Mouse (Mus musculus) spleen, postnatal 4 days (tissue): ENCODE data around the gene Mea1.
A peak's percentile ranks its signal among the peaks of the same experiment; 100 is the strongest.

Experiments used
- DNase-seq, 2 experiments: peaks; one replicate each; pipeline ENCODE4 v3.0.0; 2022; ENCODE audit warnings: low spot score in 2 of 2

Gene Mea1

GRCm38 (mm10) chr17:46704887-46705835 lies 26.6 kb downstream of the Mea1 start, which contains the start of gene Ppp2r5d:
Ppp2r5d (minus strand) TSS chr17:46705111.
- peak; percentile 95 for DNase-seq

DNA sequence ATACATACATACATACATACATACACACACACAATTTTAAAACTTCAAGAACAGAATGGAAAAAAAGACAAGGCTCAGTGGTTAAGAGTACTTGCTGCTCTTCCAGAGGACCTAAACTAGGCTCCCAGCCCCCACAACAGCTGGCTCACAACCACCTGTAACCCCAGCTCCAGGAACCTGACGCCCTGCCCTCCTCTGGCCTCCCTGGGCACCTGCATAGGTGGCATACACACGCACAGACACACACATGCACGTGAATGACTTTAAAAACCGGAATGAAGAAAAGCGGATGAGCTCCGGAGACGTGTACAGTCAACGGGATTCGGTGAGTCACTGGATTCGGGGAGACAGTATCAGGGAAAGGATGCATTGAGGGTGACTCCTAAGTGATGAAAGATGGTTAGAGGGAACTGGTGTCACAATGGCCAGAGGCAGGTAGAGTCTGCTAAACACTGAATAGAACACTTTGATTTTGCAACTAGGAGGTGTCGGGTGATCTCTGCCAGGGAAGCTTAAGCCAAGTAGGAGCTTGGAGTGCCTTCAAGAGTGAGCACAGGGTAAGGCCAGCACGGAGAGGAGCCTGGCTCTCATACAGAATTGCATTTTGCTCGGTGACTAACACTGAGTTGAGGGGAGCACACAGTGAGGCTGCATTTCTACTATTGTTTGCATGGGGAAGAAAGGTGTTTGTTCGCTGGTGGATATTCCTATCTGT lies 27.9 kb downstream of the Mea1 start:
- no peak for DNase-seq

- peak; percentile 87 to 93 for DNase-seq
These were observed 32.5 kb downstream of the Mea1 start, which contains the start of gene Pex6 for GRCm38 (mm10) chr17:46710959-46711597. Pex6 (plus strand) TSS chr17:46711463.

- peak; percentile 61 to 83 for DNase-seq
These were observed 33.1 kb downstream of the Mea1 start for GRCm38 (mm10) chr17:46711612-46712271.

DNA sequence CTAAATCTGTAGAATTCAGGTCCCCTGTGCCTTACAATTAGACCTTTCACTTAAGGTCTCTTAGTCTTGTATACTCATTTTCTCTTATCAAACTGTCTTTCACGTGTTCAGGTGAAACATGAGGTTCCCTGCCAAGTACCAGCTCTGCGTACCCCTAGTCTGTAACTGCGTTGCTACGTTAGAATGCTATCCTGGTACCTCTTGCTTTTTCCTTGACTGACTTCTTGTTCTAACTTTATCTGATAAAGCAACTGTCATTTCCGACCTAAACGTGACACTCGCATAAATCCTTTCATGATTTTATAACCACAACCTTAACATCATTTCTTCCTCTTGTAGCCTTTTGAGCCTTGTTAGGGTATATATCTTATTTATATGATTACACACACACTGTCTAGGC lies 33.8 kb downstream of the Mea1 start:
- no peak for DNase-seq

DNA sequence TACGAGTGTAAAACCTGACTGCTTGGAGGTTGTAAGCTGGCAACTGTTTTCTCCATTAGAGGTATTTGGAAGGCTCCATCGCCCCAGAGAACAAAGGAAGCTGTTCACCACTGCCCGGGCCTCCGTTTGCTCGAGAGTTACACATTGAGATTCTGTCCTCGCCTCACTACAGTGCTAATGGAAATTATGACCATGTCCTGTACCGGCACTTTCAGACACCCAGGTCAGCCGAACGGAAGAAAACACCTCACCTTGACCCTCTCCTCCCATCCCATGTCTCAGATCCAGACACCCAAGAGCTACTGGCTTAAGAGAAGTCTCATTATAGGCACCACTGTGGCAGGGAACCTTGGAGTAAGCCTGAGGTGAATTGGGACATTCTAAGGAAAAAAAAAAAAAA lies 35.3 kb downstream of the Mea1 start:
- DNase-seq = no peak

- DNase-seq = no peak
These were observed 36.3 kb downstream of the Mea1 start for GRCm38 (mm10) chr17:46714756-46715481.

- no peak for DNase-seq
These were observed 42.5 kb downstream of the Mea1 start for GRCm38 (mm10) chr17:46721077-46721476.

GRCm38 (mm10) chr17:46724477-46725084 lies 46.0 kb downstream of the Mea1 start:
- no peak for DNase-seq

DNA sequence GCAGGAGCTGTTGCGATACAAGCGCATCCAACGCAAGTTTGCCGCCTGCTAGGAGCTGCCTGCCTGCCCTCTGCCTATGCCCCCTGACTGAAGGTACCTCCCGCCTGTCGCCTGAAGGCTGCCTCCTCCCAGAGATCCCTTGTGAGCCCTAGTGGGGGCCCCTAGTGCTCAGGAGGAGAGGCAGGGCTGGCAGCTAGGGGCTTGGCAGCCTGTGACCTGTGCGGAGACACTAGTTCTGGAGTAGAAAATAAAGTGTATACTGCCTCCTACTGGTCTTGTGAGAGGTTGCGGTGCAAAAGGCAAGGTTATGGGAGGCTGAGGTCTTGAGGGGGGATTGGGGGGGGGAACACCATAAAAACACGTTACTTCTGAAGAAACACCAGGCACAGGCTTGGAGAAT lies 46.7 kb downstream of the Mea1 start:
- DNase-seq = no peak

- DNase-seq = no peak
These were observed 47.4 kb downstream of the Mea1 start for GRCm38 (mm10) chr17:46725731-46726645.

DNA sequence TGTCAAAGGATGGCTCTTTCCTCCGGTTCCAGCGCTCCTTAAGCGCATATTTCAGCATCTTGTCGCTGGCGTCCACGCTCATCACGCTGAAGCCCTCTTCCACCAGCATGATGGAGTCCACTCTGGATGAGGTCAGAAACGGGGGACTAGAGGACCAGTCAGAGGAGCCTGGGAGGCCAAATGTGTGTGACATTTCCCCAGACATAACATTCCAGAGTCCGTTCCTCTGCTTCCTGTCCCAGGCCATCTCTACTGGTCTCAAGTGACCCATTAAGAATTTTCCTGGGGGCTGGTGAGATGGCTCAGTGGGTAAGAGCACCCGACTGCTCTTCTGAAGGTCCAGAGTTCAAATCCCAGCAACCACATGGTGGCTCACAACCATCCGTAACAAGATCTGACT lies 48.7 kb downstream of the Mea1 start:
- DNase-seq = no peak

DNA sequence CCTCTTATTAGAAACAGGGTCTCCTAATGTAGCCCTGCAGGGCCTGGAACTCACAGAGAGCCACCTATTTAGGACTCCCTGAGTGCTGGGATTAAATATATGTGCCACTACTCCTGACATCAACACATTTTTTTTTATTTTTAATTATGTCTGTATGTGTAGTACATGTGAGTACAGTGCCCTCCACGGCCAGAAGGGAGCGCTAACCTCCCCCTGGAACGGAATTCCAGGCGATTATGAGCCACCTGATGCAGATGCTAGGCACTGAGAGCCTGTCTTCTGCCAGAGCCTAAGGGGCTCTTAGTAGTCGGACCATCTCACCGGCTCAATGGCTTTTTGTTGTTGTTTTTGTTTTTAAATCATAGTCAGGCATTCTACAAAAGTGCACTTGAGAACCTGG lies 49.4 kb downstream of the Mea1 start:
- DNase-seq = no peak

DNA sequence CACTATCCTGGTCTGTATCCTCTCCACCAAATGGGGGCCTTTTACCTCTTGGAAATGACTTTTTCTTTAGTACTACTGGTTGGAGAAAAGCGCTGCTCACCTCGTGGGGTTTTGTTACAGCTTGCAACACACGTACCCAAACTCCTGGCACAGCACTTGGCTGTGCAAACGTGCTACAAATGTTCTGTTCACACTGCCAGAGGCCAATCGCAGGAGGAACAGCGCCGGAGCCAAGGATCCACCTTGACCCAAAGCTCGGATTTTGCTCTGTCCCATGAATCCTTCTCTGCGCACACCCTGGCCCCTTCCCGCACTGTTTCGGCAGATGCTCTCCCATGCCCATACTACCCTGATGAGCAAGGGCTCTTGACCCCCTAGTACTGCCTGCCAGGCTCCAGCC lies 49.9 kb downstream of the Mea1 start:
- no peak for DNase-seq

GRCm38 (mm10) chr17:46728904-46729318 lies 50.3 kb downstream of the Mea1 start, which contains the start of gene Gnmt:
Gnmt (minus strand) TSS chr17:46729168.
- DNase-seq = no peak
